Mouse (Mus musculus): Measurements from ENCODE around the gene Sox5. TPM values are rescaled to one million over a fixed set of nuclear protein-coding genes. Genes with fewer than 3 reads are reported as not detected.
A peak's percentile ranks its signal among the peaks of the same experiment; 100 is the strongest.

The Sox5 gene
- polyA plus RNA-seq, 1 experiment from 2014 or later: 55.3 TPM

DNA sequence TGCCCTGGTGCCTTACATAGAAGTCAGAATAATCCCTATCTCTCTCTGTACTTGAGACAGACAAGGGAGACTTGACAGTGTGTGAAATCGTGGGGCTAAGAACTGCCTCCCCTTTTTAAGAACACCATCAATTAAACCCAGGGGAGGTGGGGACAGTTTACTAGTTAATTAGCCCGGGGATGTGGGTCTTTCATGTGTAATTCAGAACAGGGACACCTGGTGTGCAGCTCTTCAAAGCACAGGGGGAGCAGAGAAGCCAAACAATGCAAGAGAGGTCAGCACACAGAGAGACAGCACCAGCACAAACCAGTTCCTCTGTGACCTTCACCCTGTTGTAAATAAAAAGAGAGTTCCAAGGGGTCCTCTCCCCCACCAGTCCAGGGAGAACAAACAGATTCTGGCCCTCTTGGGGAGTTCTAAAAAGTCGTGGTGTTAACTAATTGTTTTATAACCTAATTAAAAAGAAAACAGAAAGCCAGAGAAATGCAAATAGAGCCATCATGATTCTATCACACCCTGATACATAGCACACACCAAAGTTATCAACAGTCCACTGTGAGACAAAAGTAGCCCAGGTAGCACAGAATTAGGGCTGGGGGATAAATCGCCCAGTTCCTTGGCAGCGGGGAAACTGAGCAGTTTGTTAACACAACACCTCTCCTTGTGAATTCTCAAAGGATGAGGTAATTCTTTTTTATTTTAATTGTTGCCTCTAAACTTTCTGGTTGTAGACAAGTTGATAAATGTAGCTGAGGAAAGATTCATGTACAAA is 420.3 kb downstream of the Sox5 start:
- 16% methylated on average over 5 of the region's 5 CpGs for WGBS
- Histone ChIP-seq H3K27me3 (no peaks in the 10 kb centered on the region), H3K27ac (no peak overlapping the region), H3K9me3 (no peaks in the 10 kb centered on the region; the same call in 1 of the 2 replicates), H3K4me1 (0 out of 2 replicates have a peak, but pooled peaks cover 7% of the 10 kb centered on the region), H3K9ac (no peak overlapping the region), H3K4me3 (no peak overlapping the region), H3K4me2 (replicated peaks) (no peak overlapping the region), H3K36me3 (no peaks in the 10 kb centered on the region)
- ATAC-seq (ENCODE audit: insufficient number of reproducible peaks, insufficient read depth, low FRiP score, low TSS enrichment): no peak

GRCm38 (mm10) chr6:144357081-144357480 is 424.7 kb downstream of the Sox5 start:
- H3K36me3 ChIP-seq: no peaks in the 10 kb centered on the region
- no peaks in the 10 kb centered on the region for H3K27me3 ChIP-seq
- H3K4me2 ChIP-seq (replicated peaks): no peak overlapping the region
- H3K4me3 ChIP-seq: no peak overlapping the region
- no peak for ATAC-seq (ENCODE audit: insufficient number of reproducible peaks, insufficient read depth, low FRiP score, low TSS enrichment)
- H3K9ac ChIP-seq: no peak overlapping the region
- 0 out of 2 replicates have a peak, but pooled peaks cover 7% of the 10 kb centered on the region for H3K4me1 ChIP-seq
- WGBS: 89% methylated on average over 4 of the region's 4 CpGs
- no peaks in the 10 kb centered on the region for H3K9me3 ChIP-seq
- no peak overlapping the region for H3K27ac ChIP-seq

GRCm38 (mm10) chr6:144351049-144351448 is 430.7 kb downstream of the Sox5 start:
- Histone ChIP-seq H3K4me3 (no peak overlapping the region), H3K4me1 (no peaks in the 10 kb centered on the region), H3K9me3 (no peaks in the 10 kb centered on the region), H3K27ac (no peak overlapping the region), H3K36me3 (no peaks in the 10 kb centered on the region), H3K27me3 (no peaks in the 10 kb centered on the region), H3K4me2 (replicated peaks) (no peak overlapping the region), H3K9ac (no peak overlapping the region)
- no peak for ATAC-seq (ENCODE audit: insufficient number of reproducible peaks, insufficient read depth, low FRiP score, low TSS enrichment)
- 87% methylated on average over 6 of the region's 6 CpGs for WGBS

DNA sequence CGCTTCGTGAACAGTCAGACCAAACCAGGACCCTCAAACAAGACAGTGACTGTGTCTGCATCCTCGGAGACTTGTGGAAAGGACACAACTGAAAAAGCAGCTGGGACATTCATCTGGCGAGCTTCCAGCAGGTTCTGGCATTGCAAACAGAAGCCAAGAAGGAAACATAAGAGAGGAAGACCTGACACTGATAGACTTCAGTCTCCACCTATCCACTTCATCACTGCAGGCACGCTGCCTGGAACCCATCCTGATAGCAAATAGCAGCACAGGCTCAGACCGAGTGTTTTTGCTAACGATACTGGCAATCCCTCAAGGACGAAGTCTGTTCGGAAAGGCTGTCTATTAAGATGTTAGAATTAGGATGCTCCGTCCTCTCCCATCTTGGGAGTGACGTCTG is 438.4 kb downstream of the Sox5 start:
- Histone ChIP-seq H3K4me2 (replicated peaks) (no peak overlapping the region), H3K27ac (no peak overlapping the region), H3K4me1 (no peaks in the 10 kb centered on the region), H3K36me3 (no peaks in the 10 kb centered on the region), H3K27me3 (no peaks in the 10 kb centered on the region), H3K4me3 (no peak overlapping the region), H3K9ac (no peak overlapping the region), H3K9me3 (peaks cover 5% of the 10 kb centered on the region; the same call in 1 of the 2 replicates)
- 85% methylated on average over 11 of the region's 11 CpGs for WGBS
- no peak for ATAC-seq (ENCODE audit: insufficient number of reproducible peaks, insufficient read depth, low FRiP score, low TSS enrichment)

- H3K9me3 ChIP-seq: peaks cover 5% of the 10 kb centered on the region; the same call in 1 of the 2 replicates
- H3K4me2 ChIP-seq (replicated peaks): no peak overlapping the region
- no peak overlapping the region for H3K9ac ChIP-seq
- H3K4me3 ChIP-seq: no peak overlapping the region
- WGBS: 97% methylated on average over 3 of the region's 3 CpGs
- H3K36me3 ChIP-seq: no peaks in the 10 kb centered on the region
- H3K27ac ChIP-seq: no peak overlapping the region
- no peaks in the 10 kb centered on the region for H3K4me1 ChIP-seq
- no peak for ATAC-seq (ENCODE audit: insufficient number of reproducible peaks, insufficient read depth, low FRiP score, low TSS enrichment)
- no peaks in the 10 kb centered on the region for H3K27me3 ChIP-seq
Observed at GRCm38 (mm10) chr6:144339554-144339953, 442.2 kb downstream of the Sox5 start.

- H3K27me3 ChIP-seq: no peaks in the 10 kb centered on the region
- H3K9me3 ChIP-seq: peaks cover 5% of the 10 kb centered on the region; the same call in 1 of the 2 replicates
- ATAC-seq (ENCODE audit: insufficient number of reproducible peaks, insufficient read depth, low FRiP score, low TSS enrichment): no peak
- no peaks in the 10 kb centered on the region for H3K36me3 ChIP-seq
- no peak overlapping the region for H3K4me3 ChIP-seq
- no peaks in the 10 kb centered on the region for H3K4me1 ChIP-seq
- H3K9ac ChIP-seq: no peak overlapping the region
- no peak overlapping the region for H3K4me2 ChIP-seq (replicated peaks)
- H3K27ac ChIP-seq: no peak overlapping the region
- 75% methylated on average over 13 of the region's 13 CpGs for WGBS
Observed at GRCm38 (mm10) chr6:144339006-144339405, 442.8 kb downstream of the Sox5 start.

DNA sequence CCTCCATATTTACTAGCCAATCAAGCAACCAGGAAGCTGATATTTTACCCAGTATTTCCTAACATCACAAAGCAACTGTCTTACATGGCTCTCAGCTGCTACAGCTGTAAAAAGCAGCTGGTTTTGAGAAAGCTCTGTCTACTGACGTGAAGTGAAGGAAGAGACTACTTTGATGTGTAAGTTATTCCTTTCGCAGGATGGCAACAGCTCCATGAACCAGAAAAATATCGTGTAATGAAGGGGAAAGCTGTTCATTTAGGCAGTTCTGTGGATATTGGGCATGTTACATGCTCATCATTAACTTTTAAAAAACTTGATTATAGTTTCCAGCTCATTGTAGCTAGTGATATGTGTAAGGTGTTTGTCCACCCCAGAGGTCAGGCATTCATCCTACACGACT is 443.6 kb downstream of the Sox5 start:
- H3K4me2 ChIP-seq (replicated peaks): no peak overlapping the region
- H3K4me1 ChIP-seq: no peaks in the 10 kb centered on the region
- H3K27me3 ChIP-seq: no peaks in the 10 kb centered on the region
- no peaks in the 10 kb centered on the region for H3K36me3 ChIP-seq
- WGBS: 67% methylated on average over 4 of the region's 4 CpGs
- ATAC-seq (ENCODE audit: insufficient number of reproducible peaks, insufficient read depth, low FRiP score, low TSS enrichment): no peak
- no peak overlapping the region for H3K4me3 ChIP-seq
- H3K9me3 ChIP-seq: peaks cover 5% of the 10 kb centered on the region; the same call in 1 of the 2 replicates
- no peak overlapping the region for H3K27ac ChIP-seq
- H3K9ac ChIP-seq: no peak overlapping the region

DNA sequence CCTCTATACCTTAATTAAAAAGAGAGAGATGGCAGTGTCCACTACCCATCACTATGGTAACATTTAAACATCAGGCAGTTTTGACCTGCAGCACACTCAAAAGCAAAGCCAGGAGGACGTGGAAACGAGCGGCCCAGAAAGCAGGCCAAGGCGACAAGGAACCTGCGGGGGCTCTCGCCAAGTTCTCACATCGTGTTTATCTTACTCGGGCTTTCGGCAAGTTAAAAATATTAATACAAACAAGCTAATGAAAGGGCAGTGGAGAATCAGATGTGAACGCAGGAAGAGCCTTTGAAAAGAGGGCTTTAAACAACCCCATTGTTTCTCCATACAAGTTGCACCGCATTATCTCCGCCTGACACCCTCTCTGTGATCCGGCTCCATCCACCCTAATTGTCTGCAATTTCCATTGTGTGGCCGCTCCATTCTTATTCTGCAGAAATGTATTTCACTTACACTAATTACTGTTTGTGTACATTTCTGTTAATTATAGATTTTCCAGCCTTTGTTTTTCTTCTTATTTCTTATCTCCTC is 444.3 kb downstream of the Sox5 start:
- WGBS: 47% methylated on average over 14 of the region's 14 CpGs
- H3K27ac ChIP-seq: no peak overlapping the region
- H3K4me1 ChIP-seq: no peaks in the 10 kb centered on the region
- ATAC-seq (ENCODE audit: insufficient number of reproducible peaks, insufficient read depth, low FRiP score, low TSS enrichment): no peak
- H3K9me3 ChIP-seq: peaks cover 5% of the 10 kb centered on the region; the same call in 1 of the 2 replicates
- no peaks in the 10 kb centered on the region for H3K27me3 ChIP-seq
- H3K4me3 ChIP-seq: no peak overlapping the region
- no peak overlapping the region for H3K9ac ChIP-seq
- H3K36me3 ChIP-seq: no peaks in the 10 kb centered on the region
- H3K4me2 ChIP-seq (replicated peaks): 0 out of 2 replicates have a peak overlapping the region, but pooled peaks have one; percentile 11

- Histone ChIP-seq H3K9ac (no peak overlapping the region), H3K27me3 (no peaks in the 10 kb centered on the region), H3K36me3 (no peaks in the 10 kb centered on the region), H3K4me3 (no peak overlapping the region), H3K27ac (no peak overlapping the region), H3K9me3 (peaks cover 5% of the 10 kb centered on the region; the same call in 1 of the 2 replicates), H3K4me2 (replicated peaks) (no peak overlapping the region), H3K4me1 (no peaks in the 10 kb centered on the region)
- 83% methylated on average over 4 of the region's 4 CpGs for WGBS
- ATAC-seq (ENCODE audit: insufficient number of reproducible peaks, insufficient read depth, low FRiP score, low TSS enrichment): no peak
Observed at GRCm38 (mm10) chr6:144336789-144337188, 445.0 kb downstream of the Sox5 start.

DNA sequence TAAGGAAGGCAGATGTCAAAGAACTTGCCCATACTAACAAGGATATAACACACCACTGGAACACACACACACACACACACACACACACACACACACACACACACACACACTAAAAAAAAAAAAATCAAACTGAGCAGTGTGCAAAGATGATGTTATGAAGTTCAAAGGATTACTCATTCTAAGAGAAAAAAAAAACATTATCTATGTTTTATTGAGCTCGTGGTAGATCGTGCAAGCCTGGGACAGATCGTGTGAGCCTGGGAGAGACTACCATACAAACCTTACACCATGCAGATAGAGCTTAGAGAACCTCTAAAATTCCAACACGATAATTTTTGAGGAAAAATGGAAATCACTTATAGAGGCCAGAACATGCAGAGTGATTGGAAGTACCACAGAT is 448.6 kb downstream of the Sox5 start:
- no peak for ATAC-seq (ENCODE audit: insufficient number of reproducible peaks, insufficient read depth, low FRiP score, low TSS enrichment)
- Histone ChIP-seq H3K27ac (no peak overlapping the region), H3K4me3 (no peak overlapping the region), H3K4me2 (replicated peaks) (no peak overlapping the region), H3K9ac (no peak overlapping the region), H3K9me3 (no peaks in the 10 kb centered on the region), H3K27me3 (no peaks in the 10 kb centered on the region), H3K4me1 (no peaks in the 10 kb centered on the region), H3K36me3 (no peaks in the 10 kb centered on the region)
- 93% methylated on average over 4 of the region's 4 CpGs for WGBS

- Histone ChIP-seq H3K4me3 (no peak overlapping the region), H3K9ac (no peak overlapping the region), H3K9me3 (no peaks in the 10 kb centered on the region), H3K27ac (no peak overlapping the region), H3K27me3 (no peaks in the 10 kb centered on the region), H3K36me3 (no peaks in the 10 kb centered on the region), H3K4me1 (no peaks in the 10 kb centered on the region), H3K4me2 (replicated peaks) (no peak overlapping the region)
- 83% methylated on average over 4 of the region's 4 CpGs for WGBS
- no peak for ATAC-seq (ENCODE audit: insufficient number of reproducible peaks, insufficient read depth, low FRiP score, low TSS enrichment)
Observed at GRCm38 (mm10) chr6:144332027-144332426, 449.8 kb downstream of the Sox5 start.

- no peaks in the 10 kb centered on the region for H3K36me3 ChIP-seq
- ATAC-seq (ENCODE audit: insufficient number of reproducible peaks, insufficient read depth, low FRiP score, low TSS enrichment): no peak
- H3K4me2 ChIP-seq (replicated peaks): no peak overlapping the region
- H3K9ac ChIP-seq: no peak overlapping the region
- no peaks in the 10 kb centered on the region for H3K9me3 ChIP-seq
- 75% methylated on average over 2 of the region's 2 CpGs for WGBS
- H3K27ac ChIP-seq: no peak overlapping the region
- H3K4me3 ChIP-seq: no peak overlapping the region
- H3K4me1 ChIP-seq: no peaks in the 10 kb centered on the region
- H3K27me3 ChIP-seq: no peaks in the 10 kb centered on the region
Observed at GRCm38 (mm10) chr6:144329311-144329930, 452.4 kb downstream of the Sox5 start.

Data from embryonic facial prominence, embryonic 12.5 days (tissue).